Mouse (Mus musculus): ENCODE measurements at regions not wholly inside any gene's neighbourhood (a gene's known extent, or its start where the extent isn't known, plus 50 kb on each side); places are given as distances from the start of the nearest gene placed in this dataset.

GRCm38 (mm10) chr5:10495086-10495485 lies 248.8 kb upstream of the Gm5152 start:
- DNase-seq (ENCODE audit: low read depth), result peak; percentile 11
- no peak for TF ChIP-seq CTCF (IDR thresholded peaks at IDR 0.05; ENCODE audit: borderline replicate concordance, extremely low read depth, insufficient read depth, insufficient read length)
- no peak for TF ChIP-seq POLR2A (IDR thresholded peaks at IDR 0.05; ENCODE audit: borderline replicate concordance, extremely low read depth, insufficient read depth, insufficient read length, poor library complexity, severe bottlenecking)

GRCm38 (mm10) chr5:10478073-10478472 lies 231.7 kb upstream of the Gm5152 start:
- TF ChIP-seq CTCF (IDR thresholded peaks at IDR 0.05; ENCODE audit: borderline replicate concordance, extremely low read depth, insufficient read depth, insufficient read length) (no peak), POLR2A (IDR thresholded peaks at IDR 0.05; ENCODE audit: borderline replicate concordance, extremely low read depth, insufficient read depth, insufficient read length, poor library complexity, severe bottlenecking) (no peak)
- no peak for DNase-seq (ENCODE audit: low read depth)

GRCm38 (mm10) chr5:10477461-10477860 lies 231.1 kb upstream of the Gm5152 start:
- TF ChIP-seq POLR2A (IDR thresholded peaks at IDR 0.05; ENCODE audit: borderline replicate concordance, extremely low read depth, insufficient read depth, insufficient read length, poor library complexity, severe bottlenecking), result no peak
- no peak for TF ChIP-seq CTCF (IDR thresholded peaks at IDR 0.05; ENCODE audit: borderline replicate concordance, extremely low read depth, insufficient read depth, insufficient read length)
- no peak for DNase-seq (ENCODE audit: low read depth)

GRCm38 (mm10) chr5:10446584-10446983 lies 200.3 kb upstream of the Gm5152 start:
- TF ChIP-seq CTCF (IDR thresholded peaks at IDR 0.05; ENCODE audit: borderline replicate concordance, extremely low read depth, insufficient read depth, insufficient read length) (no peak), POLR2A (IDR thresholded peaks at IDR 0.05; ENCODE audit: borderline replicate concordance, extremely low read depth, insufficient read depth, insufficient read length, poor library complexity, severe bottlenecking) (no peak)
- peak; percentile 6 for DNase-seq (ENCODE audit: low read depth)

DNA sequence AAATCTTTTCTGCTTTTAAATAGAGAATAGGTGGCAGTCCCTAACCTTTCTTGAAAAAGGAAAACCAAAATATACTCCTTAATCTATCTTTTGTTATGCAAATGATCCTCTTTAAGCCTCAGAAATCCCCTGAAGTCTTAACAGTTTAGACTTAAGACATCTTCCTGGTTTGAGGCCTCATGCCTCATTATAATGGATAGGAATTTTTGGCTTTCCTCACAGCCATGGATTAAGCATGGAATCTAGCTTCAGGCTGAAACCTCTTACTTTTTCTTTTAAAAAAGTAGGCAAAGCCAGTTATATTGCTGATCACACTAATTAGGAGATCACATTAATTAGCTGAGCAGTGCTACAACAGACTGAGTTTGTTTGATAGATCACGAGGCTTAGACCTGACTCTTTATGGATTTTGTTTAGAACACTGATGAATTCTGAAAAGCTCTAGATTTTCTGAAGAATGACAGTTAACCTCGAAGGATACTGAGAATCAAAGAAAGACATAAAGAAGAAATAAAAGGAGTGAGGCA lies 171.4 kb upstream of the Gm5152 start:
- peak; percentile 67 for DNase-seq (ENCODE audit: low read depth)

GRCm38 (mm10) chr5:10416949-10417348 lies 170.6 kb upstream of the Gm5152 start:
- no peak for TF ChIP-seq CTCF (IDR thresholded peaks at IDR 0.05; ENCODE audit: borderline replicate concordance, extremely low read depth, insufficient read depth, insufficient read length)
- no peak for TF ChIP-seq POLR2A (IDR thresholded peaks at IDR 0.05; ENCODE audit: borderline replicate concordance, extremely low read depth, insufficient read depth, insufficient read length, poor library complexity, severe bottlenecking)
- DNase-seq (ENCODE audit: low read depth), result peak; percentile 65

More for the DNA sequence above, 171.4 kb upstream of the Gm5152 start:
- TF ChIP-seq CTCF (IDR thresholded peaks at IDR 0.05; ENCODE audit: borderline replicate concordance, extremely low read depth, insufficient read depth, insufficient read length), result no peak

GRCm38 (mm10) chr5:10414019-10414418 lies 167.7 kb upstream of the Gm5152 start:
- TF ChIP-seq POLR2A (IDR thresholded peaks at IDR 0.05; ENCODE audit: borderline replicate concordance, extremely low read depth, insufficient read depth, insufficient read length, poor library complexity, severe bottlenecking), result no peak
- no peak for TF ChIP-seq CTCF (IDR thresholded peaks at IDR 0.05; ENCODE audit: borderline replicate concordance, extremely low read depth, insufficient read depth, insufficient read length)
- no peak for DNase-seq (ENCODE audit: low read depth)

GRCm38 (mm10) chr5:10393571-10393970 lies 147.2 kb upstream of the Gm5152 start:
- DNase-seq (ENCODE audit: low read depth), result no peak

GRCm38 (mm10) chr5:10388991-10389390 lies 142.7 kb upstream of the Gm5152 start:
- no peak for TF ChIP-seq POLR2A (IDR thresholded peaks at IDR 0.05; ENCODE audit: borderline replicate concordance, extremely low read depth, insufficient read depth, insufficient read length, poor library complexity, severe bottlenecking)
- TF ChIP-seq CTCF (IDR thresholded peaks at IDR 0.05; ENCODE audit: borderline replicate concordance, extremely low read depth, insufficient read depth, insufficient read length), result no peak
- no peak for DNase-seq (ENCODE audit: low read depth)

More at GRCm38 (mm10) chr5:10393571-10393970, 147.2 kb upstream of the Gm5152 start:
- TF ChIP-seq POLR2A (IDR thresholded peaks at IDR 0.05; ENCODE audit: borderline replicate concordance, extremely low read depth, insufficient read depth, insufficient read length, poor library complexity, severe bottlenecking) (no peak), CTCF (IDR thresholded peaks at IDR 0.05; ENCODE audit: borderline replicate concordance, extremely low read depth, insufficient read depth, insufficient read length) (no peak)

DNA sequence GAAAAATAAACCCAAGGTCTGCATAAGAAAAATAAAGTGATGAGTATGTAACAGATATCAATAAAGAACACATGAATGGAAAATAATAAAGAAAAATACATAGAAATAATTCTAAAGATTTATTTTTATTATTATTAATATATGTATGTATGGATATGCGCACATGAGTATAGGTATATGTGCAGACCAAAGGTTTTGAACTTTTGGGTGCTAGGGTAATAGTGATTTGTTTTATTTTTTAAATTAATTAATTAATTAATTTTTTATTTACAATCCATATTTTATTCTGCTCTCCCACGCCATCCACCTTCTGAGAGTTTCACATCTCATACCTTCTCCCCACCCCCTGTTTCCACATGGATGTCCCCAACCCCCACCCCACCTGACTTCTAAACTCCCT lies 105.8 kb upstream of the Gm5152 start:
- TF ChIP-seq CTCF (IDR thresholded peaks at IDR 0.05; ENCODE audit: borderline replicate concordance, extremely low read depth, insufficient read depth, insufficient read length) (no peak), POLR2A (IDR thresholded peaks at IDR 0.05; ENCODE audit: borderline replicate concordance, extremely low read depth, insufficient read depth, insufficient read length, poor library complexity, severe bottlenecking) (no peak)
- no peak for DNase-seq (ENCODE audit: low read depth)

- no peak for DNase-seq (ENCODE audit: low read depth)
These were observed 74.3 kb upstream of the Gm5152 start for GRCm38 (mm10) chr5:10320611-10321010.

More at GRCm38 (mm10) chr5:10320611-10321010, 74.3 kb upstream of the Gm5152 start:
- no peak for TF ChIP-seq CTCF (IDR thresholded peaks at IDR 0.05; ENCODE audit: borderline replicate concordance, extremely low read depth, insufficient read depth, insufficient read length)
- TF ChIP-seq POLR2A (IDR thresholded peaks at IDR 0.05; ENCODE audit: borderline replicate concordance, extremely low read depth, insufficient read depth, insufficient read length, poor library complexity, severe bottlenecking), result no peak
